Mouse (Mus musculus): ENCODE measurements around the gene Grid1. TPM values are rescaled to one million over a fixed set of nuclear protein-coding genes. Genes with fewer than 3 reads are reported as not detected.
A peak's percentile ranks its signal among the peaks of the same experiment; 100 is the strongest.

Grid1 gene
- total and polyA plus RNA-seq, 2 experiments from 2014 or later = 9.2 to 28.3 TPM

DNA sequence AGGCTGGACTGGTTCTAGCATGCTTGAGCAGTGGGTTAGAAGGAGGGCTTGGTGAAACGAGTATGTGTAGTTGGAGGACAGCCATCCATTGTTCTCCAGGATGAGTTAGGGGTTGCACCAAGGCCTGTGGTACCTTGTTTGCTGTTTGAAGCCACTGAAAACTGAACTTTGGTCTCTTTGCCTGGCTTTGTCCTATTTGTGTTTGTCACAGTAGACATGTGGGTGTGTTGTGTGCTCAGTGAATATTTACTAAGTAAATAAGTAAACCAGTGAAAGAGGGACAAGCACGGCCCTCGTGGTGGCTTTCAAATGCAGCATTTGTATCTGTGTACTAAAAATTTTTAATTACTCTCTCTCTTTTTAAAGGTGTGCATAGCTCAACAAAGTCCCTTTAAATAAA is 334.5 kb downstream of the Grid1 start:
- DNase-seq (no peak), ATAC-seq (no peak)
- Histone ChIP-seq H3K9ac (no peak overlapping the region), H3K9me3 (ENCODE audit: low read length) (no peaks in the 10 kb centered on the region), H3K4me1 (ENCODE audit: insufficient read depth) (no peaks in the 10 kb centered on the region), H3K27ac (ENCODE audit: low read depth, low read length) (no peak overlapping the region), H3K4me3 (ENCODE audit: low read depth, low read length) (no peak overlapping the region), H3K36me3 (ENCODE audit: insufficient read depth) (no peaks in the 10 kb centered on the region), H3K27me3 (ENCODE audit: insufficient read depth, low read length) (no peaks in the 10 kb centered on the region), H3K4me2 (ENCODE audit: low read depth) (no peak overlapping the region)
- WGBS = 47% methylated on average over 3 of the region's 3 CpGs
- TF ChIP-seq CTCF (IDR thresholded peaks at IDR 0.05; ENCODE audit: low read depth) = no peak

DNA sequence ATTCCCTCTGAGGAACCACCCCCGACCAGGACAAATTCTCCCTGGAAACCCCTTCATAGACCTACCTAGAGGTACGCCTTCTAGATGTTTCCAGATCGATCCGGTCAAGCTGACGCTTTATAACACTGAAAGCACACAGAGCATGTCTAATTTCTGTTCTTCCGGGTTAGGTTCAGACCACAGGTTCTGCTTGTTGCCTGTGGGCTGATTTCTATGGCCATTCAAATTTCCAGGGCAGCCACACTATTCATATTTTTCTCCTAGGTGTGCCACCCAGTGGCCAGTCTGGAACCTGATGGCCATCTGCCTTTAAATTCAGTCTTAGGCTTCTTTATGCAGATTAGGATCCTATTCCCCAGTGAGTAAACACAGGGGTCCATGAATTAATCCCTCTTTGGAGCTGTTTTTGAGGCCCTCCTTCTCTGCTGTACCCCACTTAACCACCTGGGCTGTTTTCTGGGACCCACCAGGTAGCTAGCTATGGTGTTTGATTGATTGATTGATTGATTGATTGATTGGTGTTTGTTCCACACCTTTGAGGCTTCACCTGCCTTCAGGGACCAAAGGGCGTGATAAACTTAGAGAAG is 337.3 kb downstream of the Grid1 start:
- 90% methylated on average over 7 of the region's 7 CpGs for WGBS
- H3K36me3 ChIP-seq (ENCODE audit: insufficient read depth) = no peaks in the 10 kb centered on the region
- DNase-seq = peak; percentile 28
- no peak for ATAC-seq
- peak; percentile 44; the same call in 1 of the 2 replicates for TF ChIP-seq CTCF (IDR thresholded peaks at IDR 0.05; ENCODE audit: low read depth)
- H3K9me3 ChIP-seq (ENCODE audit: low read length) = no peaks in the 10 kb centered on the region
- no peak overlapping the region for H3K27ac ChIP-seq (ENCODE audit: low read depth, low read length)
- no peaks in the 10 kb centered on the region for H3K4me1 ChIP-seq (ENCODE audit: insufficient read depth)
- H3K27me3 ChIP-seq (ENCODE audit: insufficient read depth, low read length) = no peaks in the 10 kb centered on the region
- no peak overlapping the region for H3K9ac ChIP-seq
- H3K4me2 ChIP-seq (ENCODE audit: low read depth) = no peak overlapping the region
- no peak overlapping the region for H3K4me3 ChIP-seq (ENCODE audit: low read depth, low read length)

DNA sequence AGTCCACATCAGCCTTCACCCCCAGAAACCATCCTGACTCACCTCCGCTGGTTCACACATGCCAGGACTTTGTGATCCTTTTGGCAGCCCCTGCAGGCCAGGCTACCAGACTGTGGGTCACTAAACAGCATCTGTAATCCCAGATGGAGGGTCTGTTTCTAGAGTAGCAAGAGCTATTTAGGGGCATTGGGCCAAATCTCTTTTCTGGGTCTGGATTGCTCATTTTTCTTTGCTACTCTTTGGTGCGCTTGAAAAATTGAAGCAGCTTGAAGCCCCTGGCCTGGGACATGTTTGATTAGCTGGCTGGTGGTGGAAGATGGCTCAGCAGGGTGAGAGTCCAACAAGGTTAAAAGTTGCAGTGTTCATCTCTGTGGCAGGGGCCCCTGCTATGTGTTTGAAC is 339.4 kb downstream of the Grid1 start:
- Histone ChIP-seq H3K4me2 (ENCODE audit: low read depth) (no peak overlapping the region), H3K9me3 (ENCODE audit: low read length) (no peaks in the 10 kb centered on the region), H3K4me1 (ENCODE audit: insufficient read depth) (no peaks in the 10 kb centered on the region), H3K36me3 (ENCODE audit: insufficient read depth) (no peaks in the 10 kb centered on the region), H3K9ac (no peak overlapping the region), H3K27ac (ENCODE audit: low read depth, low read length) (no peak overlapping the region), H3K27me3 (ENCODE audit: insufficient read depth, low read length) (no peaks in the 10 kb centered on the region), H3K4me3 (ENCODE audit: low read depth, low read length) (no peak overlapping the region)
- DNase-seq = no peak
- 0 out of 2 replicates have a peak, but pooled peaks have one; percentile 27 for ATAC-seq
- WGBS = 73% methylated on average over 2 of the region's 2 CpGs
- TF ChIP-seq CTCF (IDR thresholded peaks at IDR 0.05; ENCODE audit: low read depth) = no peak

DNA sequence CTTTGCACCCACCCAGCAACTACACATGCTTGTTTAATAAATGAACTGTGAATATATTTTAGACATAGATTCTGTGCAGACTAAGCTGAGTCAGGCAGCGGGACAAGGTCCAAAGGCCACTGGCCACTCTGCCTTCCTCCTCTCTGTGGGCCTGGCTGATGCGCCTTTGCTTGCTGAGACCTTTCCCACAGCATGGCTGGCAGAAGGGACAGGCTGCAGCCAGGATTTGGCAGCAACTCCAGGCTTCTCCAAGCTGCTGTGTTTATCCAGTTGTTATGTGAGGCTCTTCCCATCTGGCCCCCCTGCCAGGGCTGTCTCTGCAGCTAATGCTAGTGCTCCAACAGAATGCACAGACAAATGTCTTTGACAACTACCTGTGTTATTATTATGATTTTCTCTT is 347.5 kb downstream of the Grid1 start:
- WGBS = 80% methylated on average over 2 of the region's 2 CpGs
- H3K27me3 ChIP-seq (ENCODE audit: insufficient read depth, low read length) = no peaks in the 10 kb centered on the region
- no peak overlapping the region for H3K27ac ChIP-seq (ENCODE audit: low read depth, low read length)
- no peak overlapping the region for H3K4me2 ChIP-seq (ENCODE audit: low read depth)
- no peak overlapping the region for H3K9ac ChIP-seq
- DNase-seq = peak; percentile 30
- no peaks in the 10 kb centered on the region for H3K4me1 ChIP-seq (ENCODE audit: insufficient read depth)
- peak; percentile 25; the same call in 1 of the 2 replicates for ATAC-seq
- no peak overlapping the region for H3K4me3 ChIP-seq (ENCODE audit: low read depth, low read length)
- TF ChIP-seq CTCF (IDR thresholded peaks at IDR 0.05; ENCODE audit: low read depth) = no peak
- no peaks in the 10 kb centered on the region for H3K36me3 ChIP-seq (ENCODE audit: insufficient read depth)
- H3K9me3 ChIP-seq (ENCODE audit: low read length) = no peaks in the 10 kb centered on the region

DNA sequence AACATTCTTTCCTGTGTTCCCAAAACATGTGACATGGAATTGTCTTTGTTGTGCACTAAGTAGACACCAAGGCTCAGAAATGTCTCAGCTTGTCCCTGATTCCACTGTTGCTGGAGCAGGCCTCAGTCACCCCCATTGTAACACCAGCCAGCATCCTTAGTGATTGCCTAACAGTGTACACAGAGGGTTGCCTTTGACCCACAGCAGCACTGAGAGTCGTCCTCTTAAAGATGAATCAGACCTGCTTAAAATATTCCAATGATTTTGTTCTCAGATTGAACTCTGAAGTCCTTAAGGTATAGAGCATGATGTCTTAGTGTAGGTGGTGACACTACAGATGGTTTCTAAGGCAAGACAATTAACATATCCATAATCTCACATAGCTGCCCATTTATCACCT is 354.0 kb downstream of the Grid1 start:
- Histone ChIP-seq H3K9ac (no peak overlapping the region), H3K27ac (ENCODE audit: low read depth, low read length) (no peak overlapping the region), H3K4me2 (ENCODE audit: low read depth) (no peak overlapping the region), H3K4me3 (ENCODE audit: low read depth, low read length) (no peak overlapping the region), H3K4me1 (ENCODE audit: insufficient read depth) (no peaks in the 10 kb centered on the region), H3K36me3 (ENCODE audit: insufficient read depth) (no peaks in the 10 kb centered on the region), H3K9me3 (ENCODE audit: low read length) (no peaks in the 10 kb centered on the region), H3K27me3 (ENCODE audit: insufficient read depth, low read length) (no peaks in the 10 kb centered on the region)
- ATAC-seq (no peak), DNase-seq (no peak)
- no peak for TF ChIP-seq CTCF (IDR thresholded peaks at IDR 0.05; ENCODE audit: low read depth)
- WGBS = 67% methylated on average over 1 of the region's 1 CpGs

DNA sequence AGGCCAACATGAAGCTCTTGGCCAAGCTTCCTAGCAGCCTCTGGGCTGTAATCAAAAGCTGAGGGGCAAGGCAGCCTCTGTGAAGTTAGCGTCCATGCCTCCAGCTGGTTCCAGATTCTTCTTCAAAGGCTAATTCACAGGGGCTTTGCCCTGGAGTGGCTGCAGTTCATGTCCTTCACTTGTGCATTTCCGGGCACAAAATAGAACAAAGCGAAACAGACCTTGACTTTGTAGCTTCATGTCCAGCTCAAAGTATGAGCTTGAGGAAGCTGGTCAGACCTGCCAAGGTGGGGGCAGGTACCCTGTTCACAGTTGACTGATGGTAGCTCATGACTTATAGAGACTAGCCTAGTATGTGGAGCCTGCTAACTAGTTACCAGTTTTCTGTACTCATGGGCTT is 356.1 kb downstream of the Grid1 start:
- WGBS = 90% methylated on average over 3 of the region's 3 CpGs
- Histone ChIP-seq H3K4me2 (ENCODE audit: low read depth) (no peak overlapping the region), H3K9ac (no peak overlapping the region), H3K36me3 (ENCODE audit: insufficient read depth) (no peaks in the 10 kb centered on the region), H3K9me3 (ENCODE audit: low read length) (no peaks in the 10 kb centered on the region), H3K27ac (ENCODE audit: low read depth, low read length) (no peak overlapping the region), H3K27me3 (ENCODE audit: insufficient read depth, low read length) (no peaks in the 10 kb centered on the region), H3K4me1 (ENCODE audit: insufficient read depth) (no peaks in the 10 kb centered on the region), H3K4me3 (ENCODE audit: low read depth, low read length) (no peak overlapping the region)
- DNase-seq = no peak
- ATAC-seq = no peak
- TF ChIP-seq CTCF (IDR thresholded peaks at IDR 0.05; ENCODE audit: low read depth) = no peak

DNA sequence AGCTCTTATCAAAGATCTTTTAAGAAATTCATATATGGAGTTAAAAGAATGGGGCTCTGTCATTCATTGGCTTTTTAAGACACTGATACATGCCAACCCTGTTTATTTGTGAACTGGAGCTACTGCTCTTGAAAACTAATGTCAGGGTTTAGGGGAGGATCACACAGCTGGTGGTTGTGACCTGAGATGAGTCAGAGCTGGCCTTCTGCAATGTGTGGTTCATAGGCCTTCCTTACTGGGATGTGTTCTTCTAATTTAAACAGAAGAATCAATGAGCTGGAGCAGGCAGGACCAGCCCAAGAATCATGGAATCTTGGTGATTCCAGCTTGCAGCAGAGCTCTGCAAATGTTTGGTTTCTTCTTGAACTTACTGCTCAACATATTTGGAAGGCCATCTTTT is 359.2 kb downstream of the Grid1 start:
- Histone ChIP-seq H3K9ac (no peak overlapping the region), H3K9me3 (ENCODE audit: low read length) (no peaks in the 10 kb centered on the region), H3K27ac (ENCODE audit: low read depth, low read length) (no peak overlapping the region), H3K4me2 (ENCODE audit: low read depth) (no peak overlapping the region), H3K4me1 (ENCODE audit: insufficient read depth) (no peaks in the 10 kb centered on the region), H3K36me3 (ENCODE audit: insufficient read depth) (no peaks in the 10 kb centered on the region), H3K4me3 (ENCODE audit: low read depth, low read length) (no peak overlapping the region), H3K27me3 (ENCODE audit: insufficient read depth, low read length) (no peaks in the 10 kb centered on the region)
- DNase-seq (no peak), ATAC-seq (no peak)
- TF ChIP-seq CTCF (IDR thresholded peaks at IDR 0.05; ENCODE audit: low read depth) = no peak
